Mouse (Mus musculus) limb, embryonic 14.5 days (tissue): ENCODE results near the gene Pfkl. TPM values are rescaled to one million over a fixed set of nuclear protein-coding genes. Genes with fewer than 3 reads are reported as not detected.
A peak's percentile ranks its signal among the peaks of the same experiment; 100 is the strongest.

Experiments used
- ATAC-seq: fragments of 200-750 bp; cut with Nextera tagmentation; 2 replicates; pipeline ENCODE4 v1.8.0; 2017; ENCODE audit warnings: low read depth, moderate number of reproducible peaks, moderate TSS enrichment; ENCODE audit not compliant: low FRiP score
- DNase-seq: peaks from one replicate; pipeline ENCODE4 v3.0.0-alpha.2; 2015; ENCODE audit warnings: low spot score
- H3K27ac ChIP-seq: fragments of 300-500 bp; sonication (generic); replicated peaks from 2 replicates; pipeline ENCODE4 v1.5.1; 2014; ENCODE audit warnings: low read depth, mild to moderate bottlenecking, low read length, moderate library complexity, mixed read lengths
- H3K27me3 ChIP-seq: fragments of 300-500 bp; sonication (generic); 2 replicates; pipeline ENCODE4 v1.6.1; 2014; ENCODE audit warnings: low read length, mixed read lengths; ENCODE audit not compliant: control insufficient read depth, insufficient read depth
- H3K36me3 ChIP-seq: fragments of 300-500 bp; sonication (generic); 2 replicates; pipeline ENCODE4 v1.6.1; 2014; ENCODE audit warnings: mild to moderate bottlenecking, low read length, moderate library complexity, mixed read lengths; ENCODE audit not compliant: control insufficient read depth, insufficient read depth
- H3K4me1 ChIP-seq: fragments of 300-500 bp; sonication (generic); 2 replicates; pipeline ENCODE4 v1.6.1; 2014; ENCODE audit warnings: antibody characterized with exemption, low read length, mixed read lengths; ENCODE audit not compliant: control insufficient read depth, insufficient read depth
- H3K4me2 ChIP-seq: fragments of 300-500 bp; sonication (generic); replicated peaks from 2 replicates; pipeline ENCODE4 v1.6.1; 2014; ENCODE audit warnings: low read depth, mild to moderate bottlenecking, low read length, moderate library complexity; ENCODE audit not compliant: severe bottlenecking
- H3K4me3 ChIP-seq: fragments of 300-500 bp; sonication (generic); replicated peaks from 2 replicates; pipeline ENCODE4 v1.5.1; 2014; ENCODE audit warnings: low read length
- H3K9ac ChIP-seq: fragments of 300-500 bp; sonication (generic); 2 replicates; pipeline ENCODE4 v1.6.1; 2014; ENCODE audit warnings: mild to moderate bottlenecking, low read depth, low read length, moderate library complexity; ENCODE audit not compliant: severe bottlenecking
- H3K9me3 ChIP-seq: fragments of 300-500 bp; sonication (generic); 2 replicates; pipeline ENCODE4 v1.6.1; 2016; ENCODE audit warnings: low read length; ENCODE audit not compliant: control insufficient read depth
- POLR2A ChIP-seq: fragments of 200-500 bp; IDR thresholded peaks from 2 replicates; pipeline ENCODE4 v1.8.0; 2012; ENCODE audit warnings: inconsistent platforms, mild to moderate bottlenecking, moderate library complexity, borderline replicate concordance; ENCODE audit not compliant: insufficient read depth, insufficient read length; ENCODE audit errors: extremely low read depth
- WGBS: fragments of 180-500 bp; shearing (Covaris S2); extraction: QIAGEN DNeasy Blood & Tissue Kit; methylation state at CpG from one replicate; pipeline ENCODE4 v1.1.7; 2014; 5-methylcytosine and 5-hydroxymethylcytosine counted together
- polyA plus RNA-seq, 2 experiments: library from polyadenylated mRNA; depleted of rRNA in 1 of 2; stranded (reverse) in 1 of 2; unstranded in 1 of 2; fragments of >200 nt; fragmentation: Nextera tagmentation in 1 of 2; extraction: Ambion mirVana in 1 of 2; gene quantifications; 2 replicates each; pipeline versions ENCODE4 v1.2.1 to v1.2.3; 2012 to 2014

Pfkl gene
- polyA plus RNA-seq, 2 experiments, result 112 to 129 TPM

GRCm38 (mm10) chr10:78046388-78046787 lies 36.5 kb upstream of the Pfkl start:
- TF ChIP-seq POLR2A, result no peak
- 83% methylated on average over 4 of the region's 4 CpGs for WGBS

GRCm38 (mm10) chr10:78044531-78044930 lies 34.6 kb upstream of the Pfkl start:
- H3K4me1 ChIP-seq, result peaks cover 6% of the 10 kb centered on the region; the same call in 1 of the 2 replicates
- ATAC-seq (no peak), DNase-seq (no peak)
- no peak overlapping the region for H3K9ac ChIP-seq
- H3K27me3 ChIP-seq, result no peaks in the 10 kb centered on the region
- H3K27ac ChIP-seq, result no peak overlapping the region
- WGBS, result 82% methylated on average over 1 of the region's 1 CpGs
- H3K9me3 ChIP-seq, result no peaks in the 10 kb centered on the region
- no peaks in the 10 kb centered on the region for H3K36me3 ChIP-seq
- no peak overlapping the region for H3K4me3 ChIP-seq
- H3K4me2 ChIP-seq, result no peak overlapping the region
- no peak for TF ChIP-seq POLR2A

More at GRCm38 (mm10) chr10:78046388-78046787, 36.5 kb upstream of the Pfkl start:
- ATAC-seq, result no peak
- no peak overlapping the region for H3K9ac ChIP-seq
- H3K27me3 ChIP-seq, result no peaks in the 10 kb centered on the region
- no peak overlapping the region for H3K4me2 ChIP-seq
- no peak overlapping the region for H3K4me3 ChIP-seq
- peaks cover 6% of the 10 kb centered on the region; the same call in 1 of the 2 replicates for H3K4me1 ChIP-seq
- DNase-seq, result no peak
- no peaks in the 10 kb centered on the region for H3K36me3 ChIP-seq
- H3K9me3 ChIP-seq, result no peaks in the 10 kb centered on the region
- H3K27ac ChIP-seq, result no peak overlapping the region

- WGBS, result 1% methylated on average over 21 of the region's 27 CpGs
These were observed 33.5 kb upstream of the Pfkl start, which contains the start of gene Aire for GRCm38 (mm10) chr10:78043406-78043836. TSS of gene Aire (minus strand) at chr10:78043610.

GRCm38 (mm10) chr10:78042697-78043405 lies 33.0 kb upstream of the Pfkl start:
- Histone ChIP-seq H3K27me3 (no peaks in the 10 kb centered on the region), H3K4me3 (peak overlapping the region; percentile 13; the same call in 1 of the 2 replicates), H3K9me3 (no peaks in the 10 kb centered on the region), H3K27ac (no peak overlapping the region), H3K4me2 (peak overlapping the region; percentile 40), H3K9ac (no peak overlapping the region), H3K36me3 (no peaks in the 10 kb centered on the region), H3K4me1 (peaks cover 6% of the 10 kb centered on the region; the same call in 1 of the 2 replicates)
- ATAC-seq, result no peak
- WGBS, result 56% methylated on average over 14 of the region's 14 CpGs
- no peak for DNase-seq
- no peak for TF ChIP-seq POLR2A

More at GRCm38 (mm10) chr10:78043406-78043836, 33.5 kb upstream of the Pfkl start, which contains the start of gene Aire:
- no peaks in the 10 kb centered on the region for H3K36me3 ChIP-seq
- H3K4me2 ChIP-seq, result peak within 1 kb of the TSS; percentile 40
- H3K27ac ChIP-seq, result no peak within 1 kb of the TSS
- peaks cover 6% of the 10 kb centered on the region; the same call in 1 of the 2 replicates for H3K4me1 ChIP-seq
- peak within 1 kb of the TSS; percentile 13; the same call in 1 of the 2 replicates for H3K4me3 ChIP-seq
- DNase-seq (peak; percentile 19), ATAC-seq (peak; percentile 51)
- TF ChIP-seq POLR2A, result no peak
- 0 out of 2 replicates have a peak within 1 kb of the TSS, but pooled peaks have one; percentile 21 for H3K9ac ChIP-seq
- H3K9me3 ChIP-seq, result no peaks in the 10 kb centered on the region
- H3K27me3 ChIP-seq, result no peaks in the 10 kb centered on the region

- no peak overlapping the region for H3K27ac ChIP-seq
- 37% methylated on average over 7 of the region's 7 CpGs for WGBS
These were observed 32.2 kb upstream of the Pfkl start for GRCm38 (mm10) chr10:78042096-78042495.

More at GRCm38 (mm10) chr10:78042096-78042495, 32.2 kb upstream of the Pfkl start:
- Histone ChIP-seq H3K4me2 (no peak overlapping the region), H3K27me3 (no peaks in the 10 kb centered on the region), H3K36me3 (no peaks in the 10 kb centered on the region), H3K4me1 (peaks cover 6% of the 10 kb centered on the region; the same call in 1 of the 2 replicates), H3K4me3 (no peak overlapping the region), H3K9me3 (no peaks in the 10 kb centered on the region), H3K9ac (no peak overlapping the region)
- ATAC-seq (no peak), DNase-seq (no peak)
- TF ChIP-seq POLR2A, result no peak
